Mouse (Mus musculus) thymus, postnatal 0 days (tissue): Measurements from ENCODE around the gene 1700010I14Rik. TPM values are rescaled to one million over a fixed set of nuclear protein-coding genes. Genes with fewer than 3 reads are reported as not detected.

Source experiments
- DNase-seq: peaks from one replicate; pipeline ENCODE4 v3.0.0-alpha.2; 2015; ENCODE audit warnings: low spot score
- polyA plus RNA-seq: library from polyadenylated mRNA; unstranded; fragments of >200 nt; fragmentation: Nextera tagmentation; extraction: Ambion mirVana; gene quantifications from 2 replicates; pipeline ENCODE4 v1.2.1, GENCODE M21; 2015

The 1700010I14Rik gene
- 4.6 and 5.6 TPM in 2 replicates for polyA plus RNA-seq

- peak; percentile 91 for DNase-seq
These were observed at the start of gene 1700010I14Rik for GRCm38 (mm10) chr17:8988119-8988807. Gene 1700010I14Rik, plus strand, starts transcription at chr17:8988333.

GRCm38 (mm10) chr17:8951588-8951987 lies 36.5 kb upstream of the 1700010I14Rik start:
- no peak for DNase-seq

- no peak for DNase-seq
These were observed 35.2 kb upstream of the 1700010I14Rik start for GRCm38 (mm10) chr17:8952951-8953350.

- DNase-seq = no peak
These were observed 30.0 kb upstream of the 1700010I14Rik start for GRCm38 (mm10) chr17:8958125-8958524.

- DNase-seq = no peak
These were observed 27.7 kb upstream of the 1700010I14Rik start for GRCm38 (mm10) chr17:8960386-8960785.

GRCm38 (mm10) chr17:8961097-8961496 lies 27.0 kb upstream of the 1700010I14Rik start:
- DNase-seq = no peak

GRCm38 (mm10) chr17:8961644-8962043 lies 26.5 kb upstream of the 1700010I14Rik start:
- DNase-seq = no peak

GRCm38 (mm10) chr17:8965177-8965576 lies 23.0 kb upstream of the 1700010I14Rik start:
- no peak for DNase-seq

GRCm38 (mm10) chr17:8972152-8972854 lies 15.8 kb upstream of the 1700010I14Rik start:
- DNase-seq = no peak

- no peak for DNase-seq
These were observed 14.8 kb upstream of the 1700010I14Rik start for GRCm38 (mm10) chr17:8973331-8973730.

GRCm38 (mm10) chr17:8974423-8974822 lies 13.7 kb upstream of the 1700010I14Rik start:
- DNase-seq = no peak

- no peak for DNase-seq
These were observed 13.2 kb upstream of the 1700010I14Rik start for GRCm38 (mm10) chr17:8974823-8975397.

GRCm38 (mm10) chr17:8976745-8977144 lies 11.4 kb upstream of the 1700010I14Rik start:
- no peak for DNase-seq

GRCm38 (mm10) chr17:8977271-8977670 lies 10.9 kb upstream of the 1700010I14Rik start:
- no peak for DNase-seq

- no peak for DNase-seq
These were observed 4.6 kb upstream of the 1700010I14Rik start for GRCm38 (mm10) chr17:8983576-8983975.

GRCm38 (mm10) chr17:8985714-8986113 lies 2.4 kb upstream of the 1700010I14Rik start:
- DNase-seq = no peak

GRCm38 (mm10) chr17:8986551-8986950 lies 1.6 kb upstream of the 1700010I14Rik start:
- no peak for DNase-seq

- DNase-seq = no peak
These were observed 764 bp upstream of the 1700010I14Rik start for GRCm38 (mm10) chr17:8987369-8987768.

GRCm38 (mm10) chr17:8991160-8991559 lies 3.0 kb downstream of the 1700010I14Rik start:
- DNase-seq = peak; percentile 69

GRCm38 (mm10) chr17:8995344-8995743 lies 7.2 kb downstream of the 1700010I14Rik start:
- no peak for DNase-seq

GRCm38 (mm10) chr17:9002438-9002837 lies 14.3 kb downstream of the 1700010I14Rik start:
- peak; percentile 25 for DNase-seq

- peak; percentile 14 for DNase-seq
These were observed 16.4 kb downstream of the 1700010I14Rik start for GRCm38 (mm10) chr17:9004516-9004915.
